Mouse (Mus musculus): ENCODE measurements around the gene Mthfd1l. TPM values are rescaled to one million over a fixed set of nuclear protein-coding genes. Genes with fewer than 3 reads are reported as not detected.
A peak's percentile ranks its signal among the peaks of the same experiment; 100 is the strongest.

Mthfd1l gene
- total RNA-seq (2014; fragmentation: Nextera tagmentation) (48.3 and 53.4 TPM in 2 replicates), total RNA-seq (2017) (212 and 237 TPM in 2 replicates), polyA plus RNA-seq (2012) (89.6 and 99.3 TPM in 2 replicates)

DNA sequence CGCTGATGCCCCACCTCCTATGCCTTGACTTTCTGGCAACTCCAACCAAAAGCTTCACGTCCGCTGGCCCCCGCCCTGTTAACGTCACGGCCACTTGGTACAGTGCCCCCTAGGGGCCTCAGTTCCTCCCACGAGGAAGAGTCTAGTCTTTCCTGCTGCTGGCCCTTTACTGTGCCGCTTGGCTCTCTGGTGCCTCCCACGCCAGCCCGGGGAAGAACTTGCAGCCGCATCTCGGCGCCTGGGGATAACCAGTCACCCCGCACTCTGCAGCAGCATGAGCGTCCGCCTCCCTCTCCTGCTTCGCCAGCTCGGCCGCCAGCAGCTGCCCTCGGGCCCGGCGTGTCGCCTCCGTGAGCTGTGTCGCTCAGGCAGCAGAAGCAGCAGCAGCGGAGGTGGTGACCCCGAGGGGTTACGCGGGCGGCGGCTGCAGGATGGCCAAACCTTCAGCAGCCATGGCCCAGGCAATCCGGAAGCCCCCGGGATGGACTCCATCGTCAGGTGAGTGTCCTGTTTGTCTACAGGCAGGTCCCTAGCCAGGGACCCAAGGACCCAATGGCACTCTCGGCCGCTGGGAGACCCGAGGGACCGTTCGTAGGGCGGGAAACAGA lies at the start of gene Mthfd1l:
Gene Mthfd1l (plus strand): TSS at position 138 of the 608 bp plus-strand sequence.
- ATAC-seq (ENCODE audit: extremely low read depth, insufficient number of reproducible peaks, low FRiP score, poor library complexity, severe bottlenecking) (peak; percentile 71), DNase-seq (ENCODE audit: low spot score) (peak; percentile 91)
- Histone ChIP-seq H3K4me3 (ENCODE audit: low read depth, low read length) (peak within 1 kb of the TSS; percentile 96), H3K4me1 (ENCODE audit: insufficient read depth, low read depth, low read length) (peaks cover 51% of the 10 kb centered on the region), H3K27me3 (ENCODE audit: insufficient read depth, low read length) (no peaks in the 10 kb centered on the region), H3K9me3 (replicated peaks) (no peaks in the 10 kb centered on the region), H3K36me3 (replicated peaks) (peaks cover 45% of the 10 kb centered on the region)
- TF ChIP-seq GATA1 (IDR thresholded peaks at IDR 0.05; ENCODE audit: borderline replicate concordance, low read length): no peak
- peak; percentile 58; the same call in 1 of the 2 replicates for TF ChIP-seq CTCF (IDR thresholded peaks at IDR 0.05; ENCODE audit: low read depth, low read length)

DNA sequence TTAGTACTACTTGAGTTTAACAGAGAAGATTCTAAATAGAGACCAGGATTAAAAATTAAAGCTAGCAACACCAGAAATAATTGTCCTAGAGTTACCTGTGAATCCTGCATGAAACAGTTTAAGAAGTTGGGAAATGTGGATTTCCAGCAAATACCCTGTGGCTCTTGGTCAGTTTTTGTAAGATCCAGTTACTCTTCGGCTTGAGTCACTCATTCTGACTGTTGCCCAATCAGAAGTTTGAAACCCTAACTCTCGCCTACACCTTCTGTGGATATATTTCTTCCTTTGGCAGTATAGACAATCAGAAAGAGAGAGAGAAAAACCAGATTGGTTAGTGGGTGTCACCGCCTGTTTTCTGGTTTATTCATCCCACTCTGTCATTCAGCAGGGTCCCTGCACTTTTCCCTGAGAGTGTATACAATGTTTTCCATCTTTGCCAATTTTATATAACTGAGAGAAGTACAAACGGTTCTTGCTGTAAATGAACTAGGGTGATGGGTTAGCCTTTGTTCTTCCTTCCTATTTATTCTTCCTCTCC lies 44.8 kb upstream of the Mthfd1l start:
- TF ChIP-seq TAL1 (conservative IDR thresholded peaks at IDR 0.05; ENCODE audit: low read depth, low read length) (no peak), GATA1 (IDR thresholded peaks at IDR 0.05; ENCODE audit: borderline replicate concordance, low read length) (no peak), CTCF (IDR thresholded peaks at IDR 0.05; ENCODE audit: low read depth, low read length) (no peak), GATA2 (IDR thresholded peaks at IDR 0.05; ENCODE audit: borderline replicate concordance, low read depth, low read length) (no peak), POLR2AphosphoS5 (IDR thresholded peaks at IDR 0.05; ENCODE audit: insufficient replicate concordance, low read depth, low read length) (no peak)
- Histone ChIP-seq H3K4me1 (ENCODE audit: insufficient read depth, low read depth, low read length) (no peaks in the 10 kb centered on the region), H3K4me3 (ENCODE audit: low read depth, low read length) (no peak overlapping the region), H3K27me3 (ENCODE audit: insufficient read depth, low read length) (no peaks in the 10 kb centered on the region), H3K36me3 (replicated peaks) (no peaks in the 10 kb centered on the region), H3K9me3 (replicated peaks) (no peaks in the 10 kb centered on the region)
- DNase-seq (ENCODE audit: low spot score): no peak
- ATAC-seq (ENCODE audit: extremely low read depth, insufficient number of reproducible peaks, low FRiP score, poor library complexity, severe bottlenecking): no peak

DNA sequence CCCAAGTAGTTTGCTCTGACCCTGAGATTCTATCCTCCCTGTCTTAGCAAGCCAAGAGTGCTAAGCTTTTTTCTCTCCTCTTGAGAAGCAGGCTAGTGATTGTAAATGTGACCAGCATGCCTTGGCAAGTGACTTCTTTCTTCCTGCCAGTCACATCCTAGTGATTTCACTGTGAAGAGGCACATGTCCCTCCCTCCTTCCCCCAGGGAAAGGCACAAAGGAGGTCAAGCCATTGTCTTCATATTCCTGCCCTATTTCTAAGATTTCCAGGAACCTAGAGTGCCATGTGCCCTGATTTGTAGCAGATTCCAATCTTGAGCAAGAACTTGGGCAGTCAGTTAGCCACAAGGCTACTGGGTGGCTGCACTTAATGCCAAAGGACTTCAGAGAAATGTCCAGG lies 41.1 kb upstream of the Mthfd1l start:
- Histone ChIP-seq H3K27me3 (ENCODE audit: insufficient read depth, low read length) (no peaks in the 10 kb centered on the region), H3K9me3 (replicated peaks) (no peaks in the 10 kb centered on the region), H3K4me1 (ENCODE audit: insufficient read depth, low read depth, low read length) (no peaks in the 10 kb centered on the region), H3K36me3 (replicated peaks) (no peaks in the 10 kb centered on the region), H3K4me3 (ENCODE audit: low read depth, low read length) (no peak overlapping the region)
- DNase-seq (ENCODE audit: low spot score) (no peak), ATAC-seq (ENCODE audit: extremely low read depth, insufficient number of reproducible peaks, low FRiP score, poor library complexity, severe bottlenecking) (no peak)
- TF ChIP-seq GATA2 (IDR thresholded peaks at IDR 0.05; ENCODE audit: borderline replicate concordance, low read depth, low read length) (no peak), POLR2AphosphoS5 (IDR thresholded peaks at IDR 0.05; ENCODE audit: insufficient replicate concordance, low read depth, low read length) (no peak), TAL1 (conservative IDR thresholded peaks at IDR 0.05; ENCODE audit: low read depth, low read length) (no peak), GATA1 (IDR thresholded peaks at IDR 0.05; ENCODE audit: borderline replicate concordance, low read length) (no peak)

DNA sequence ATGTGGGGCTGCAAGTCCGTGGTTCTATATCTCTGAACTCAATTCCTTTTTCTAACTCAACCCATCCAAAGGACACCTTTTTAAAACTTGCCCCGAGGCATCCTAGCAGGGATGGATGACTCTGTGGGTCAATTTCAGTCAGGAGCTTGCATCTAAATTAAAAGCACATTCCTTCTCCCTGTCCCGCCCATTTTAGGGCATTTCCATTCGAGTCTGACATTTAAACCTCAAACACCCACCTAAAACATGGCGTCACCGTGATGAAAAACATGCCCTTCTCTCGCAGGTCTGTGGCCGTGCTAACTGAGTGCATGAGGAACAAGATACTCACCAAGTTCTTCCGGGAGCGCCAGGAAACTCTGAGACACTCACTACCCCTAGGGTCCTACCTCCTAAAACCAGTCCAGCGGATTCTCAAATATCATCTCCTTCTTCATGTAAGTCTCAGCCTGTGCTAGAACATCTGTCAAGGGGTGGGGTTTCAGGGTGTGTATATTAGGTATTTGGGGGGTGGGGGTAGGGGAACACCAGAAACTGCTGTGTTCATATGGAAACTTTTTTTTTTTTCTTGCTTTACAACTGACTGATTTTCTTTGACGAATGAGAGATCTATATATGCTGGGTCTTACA lies 39.5 kb upstream of the Mthfd1l start:
- Histone ChIP-seq H3K27me3 (ENCODE audit: insufficient read depth, low read length) (peaks cover 2% of the 10 kb centered on the region; the same call in 1 of the 2 replicates), H3K4me1 (ENCODE audit: insufficient read depth, low read depth, low read length) (no peaks in the 10 kb centered on the region), H3K9me3 (replicated peaks) (no peaks in the 10 kb centered on the region), H3K4me3 (ENCODE audit: low read depth, low read length) (no peak overlapping the region), H3K36me3 (replicated peaks) (no peaks in the 10 kb centered on the region)
- TF ChIP-seq POLR2AphosphoS5 (IDR thresholded peaks at IDR 0.05; ENCODE audit: insufficient replicate concordance, low read depth, low read length) (no peak), CTCF (IDR thresholded peaks at IDR 0.05; ENCODE audit: low read depth, low read length) (no peak), TAL1 (conservative IDR thresholded peaks at IDR 0.05; ENCODE audit: low read depth, low read length) (no peak), GATA1 (IDR thresholded peaks at IDR 0.05; ENCODE audit: borderline replicate concordance, low read length) (no peak), GATA2 (IDR thresholded peaks at IDR 0.05; ENCODE audit: borderline replicate concordance, low read depth, low read length) (no peak)
- ATAC-seq (ENCODE audit: extremely low read depth, insufficient number of reproducible peaks, low FRiP score, poor library complexity, severe bottlenecking) (no peak), DNase-seq (ENCODE audit: low spot score) (no peak)

DNA sequence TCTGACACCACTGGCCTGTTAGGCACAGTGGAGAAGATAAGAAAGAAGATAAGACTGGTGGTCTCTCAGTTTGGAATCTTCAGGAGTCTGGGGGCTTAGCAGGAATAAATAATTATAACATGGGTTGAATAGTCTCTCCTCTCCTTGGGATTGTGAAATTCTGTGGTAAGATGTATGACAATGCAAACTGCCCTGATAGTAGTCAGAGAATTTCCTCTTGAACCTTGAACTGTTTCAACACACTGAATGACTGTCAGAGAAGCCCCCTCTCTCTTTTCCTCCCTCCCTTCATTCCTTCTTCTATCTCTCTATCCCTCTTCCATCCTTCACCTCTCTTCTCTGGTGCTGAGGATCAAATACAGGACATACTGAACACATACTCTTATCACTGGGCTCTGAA lies 36.1 kb upstream of the Mthfd1l start:
- Histone ChIP-seq H3K36me3 (replicated peaks) (no peaks in the 10 kb centered on the region), H3K4me3 (ENCODE audit: low read depth, low read length) (no peak overlapping the region), H3K27me3 (ENCODE audit: insufficient read depth, low read length) (peaks cover 9% of the 10 kb centered on the region; the same call in 1 of the 2 replicates), H3K4me1 (ENCODE audit: insufficient read depth, low read depth, low read length) (no peaks in the 10 kb centered on the region), H3K9me3 (replicated peaks) (no peaks in the 10 kb centered on the region)
- DNase-seq (ENCODE audit: low spot score): no peak
- TF ChIP-seq CTCF (IDR thresholded peaks at IDR 0.05; ENCODE audit: low read depth, low read length) (no peak), TAL1 (conservative IDR thresholded peaks at IDR 0.05; ENCODE audit: low read depth, low read length) (no peak), GATA1 (IDR thresholded peaks at IDR 0.05; ENCODE audit: borderline replicate concordance, low read length) (no peak), GATA2 (IDR thresholded peaks at IDR 0.05; ENCODE audit: borderline replicate concordance, low read depth, low read length) (no peak), POLR2AphosphoS5 (IDR thresholded peaks at IDR 0.05; ENCODE audit: insufficient replicate concordance, low read depth, low read length) (no peak)
- no peak for ATAC-seq (ENCODE audit: extremely low read depth, insufficient number of reproducible peaks, low FRiP score, poor library complexity, severe bottlenecking)

DNA sequence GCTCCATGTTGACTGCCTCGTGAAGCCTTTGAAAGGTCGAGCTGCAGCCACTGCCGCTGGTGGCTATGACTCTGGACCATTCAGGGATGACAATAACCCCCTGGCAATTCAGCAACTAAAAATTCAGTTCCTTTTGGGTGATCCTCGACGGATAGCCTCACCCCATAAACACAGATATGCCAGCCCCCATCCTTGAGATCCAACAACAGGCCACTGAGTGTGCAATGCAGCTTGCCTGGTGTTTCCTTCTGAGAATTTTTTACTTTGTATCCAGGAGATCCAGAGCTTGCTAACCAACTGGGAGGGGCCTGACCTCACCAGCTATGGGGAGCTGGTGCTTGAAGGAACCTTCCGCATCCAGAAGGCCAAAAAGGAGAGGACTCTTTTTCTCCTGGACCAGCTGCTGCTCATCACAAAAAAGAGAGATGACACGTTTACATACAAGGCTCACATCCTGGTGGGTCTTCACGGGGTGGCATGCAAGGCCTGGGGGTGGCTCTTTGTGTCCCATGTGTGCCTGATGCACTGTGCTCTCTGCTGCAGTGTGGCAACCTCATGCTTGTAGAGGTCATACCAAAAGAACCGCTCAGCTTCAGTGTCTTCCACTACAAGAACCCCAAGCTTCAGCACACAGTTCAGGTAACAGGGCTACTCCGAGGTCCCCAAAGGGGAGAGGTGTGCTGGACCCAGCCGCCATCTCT lies 32.9 kb upstream of the Mthfd1l start:
- DNase-seq (ENCODE audit: low spot score) (no peak), ATAC-seq (ENCODE audit: extremely low read depth, insufficient number of reproducible peaks, low FRiP score, poor library complexity, severe bottlenecking) (no peak)
- no peak overlapping the region for H3K4me3 ChIP-seq (ENCODE audit: low read depth, low read length)
- H3K36me3 ChIP-seq (replicated peaks): no peaks in the 10 kb centered on the region
- no peaks in the 10 kb centered on the region for H3K4me1 ChIP-seq (ENCODE audit: insufficient read depth, low read depth, low read length)
- TF ChIP-seq POLR2AphosphoS5 (IDR thresholded peaks at IDR 0.05; ENCODE audit: insufficient replicate concordance, low read depth, low read length): no peak
- no peak for TF ChIP-seq TAL1 (conservative IDR thresholded peaks at IDR 0.05; ENCODE audit: low read depth, low read length)
- TF ChIP-seq GATA2 (IDR thresholded peaks at IDR 0.05; ENCODE audit: borderline replicate concordance, low read depth, low read length): no peak
- no peak for TF ChIP-seq GATA1 (IDR thresholded peaks at IDR 0.05; ENCODE audit: borderline replicate concordance, low read length)
- no peak for TF ChIP-seq CTCF (IDR thresholded peaks at IDR 0.05; ENCODE audit: low read depth, low read length)
- H3K9me3 ChIP-seq (replicated peaks): no peaks in the 10 kb centered on the region
- H3K27me3 ChIP-seq (ENCODE audit: insufficient read depth, low read length): peaks cover 9% of the 10 kb centered on the region; the same call in 1 of the 2 replicates
